Comparison of ENCODE assay signal across 9 mouse cellular contexts in genomic region chr2:91949411-91950274, GRCm38 (mm10). TPM values are rescaled to one million over a fixed set of nuclear protein-coding genes. Genes with fewer than 3 reads are reported as not detected.
DNase-seq lines count a peak whose midpoint lies in the region; ATAC-seq and TF ChIP-seq lines count a peak whose summit lies in the region.
"Had no signal": no experiment of that assay in that cellular context is flagged by ENCODE, and none has a peak within 500 bp of the region (broad histone marks: within the 10 kb centered on the region; RNA-seq: fewer than 3 reads in every experiment).

No protein-coding gene starts in this region.

- WGBS in hindbrain, postnatal 0 days = 58% methylated on average over 17 of the region's 17 CpGs
- 14% methylated on average over 17 of the region's 17 CpGs for WGBS in liver, embryonic 12.5 days (ENCODE audit: insufficient replicate concordance)
- WGBS in neural tube, embryonic 14.5 days = 67% methylated on average over 16 of the region's 17 CpGs

- peak overlapping the region; percentile 37 for H3K9ac ChIP-seq in hindbrain, postnatal 0 days (replicated peaks; ENCODE audit: low read length)
- H3K9ac ChIP-seq in liver, embryonic 12.5 days = peak overlapping the region; percentile 88
- peak overlapping the region; percentile 32; the same call in 1 of the 2 replicates for H3K9ac ChIP-seq in neural tube, embryonic 14.5 days (replicated peaks; ENCODE audit: low read depth, low read length)

- H3K27ac ChIP-seq in hindbrain, postnatal 0 days = peak overlapping the region; percentile 74
- H3K27ac ChIP-seq in liver, embryonic 12.5 days = peak overlapping the region; percentile 94
- H3K27ac ChIP-seq in neural tube, embryonic 14.5 days (ENCODE audit: low read depth, low read length) = peak overlapping the region; percentile 69

- peaks cover 44% of the 10 kb centered on the region for H3K4me1 ChIP-seq in hindbrain, postnatal 0 days (ENCODE audit: insufficient read depth, low read length)
- peaks cover 98% of the 10 kb centered on the region for H3K4me1 ChIP-seq in liver, embryonic 12.5 days
- H3K4me1 ChIP-seq in neural tube, embryonic 14.5 days (ENCODE audit: control insufficient read depth, insufficient read depth, low read length) = peaks cover 25% of the 10 kb centered on the region

- H3K27me3 ChIP-seq in hindbrain, postnatal 0 days (ENCODE audit: insufficient read depth, low read length) = no peaks in the 10 kb centered on the region
- no peaks in the 10 kb centered on the region for H3K27me3 ChIP-seq in liver, embryonic 12.5 days (replicated peaks)
- no peaks in the 10 kb centered on the region for H3K27me3 ChIP-seq in neural tube, embryonic 14.5 days (ENCODE audit: control insufficient read depth, insufficient read depth, low read length)

- H3K9me3 ChIP-seq in hindbrain, postnatal 0 days (ENCODE audit: low read length) = no peaks in the 10 kb centered on the region
- H3K9me3 ChIP-seq in liver, embryonic 12.5 days (replicated peaks) = no peaks in the 10 kb centered on the region
- no peaks in the 10 kb centered on the region for H3K9me3 ChIP-seq in neural tube, embryonic 14.5 days (ENCODE audit: control insufficient read depth, low read length)

- H3K4me3 ChIP-seq in hindbrain, postnatal 0 days (ENCODE audit: low read length) = 0 out of 2 replicates have a peak overlapping the region, but pooled peaks have one; percentile 7
- H3K4me3 ChIP-seq in liver, embryonic 12.5 days = peak overlapping the region; percentile 63
- no peak overlapping the region for H3K4me3 ChIP-seq in neural tube, embryonic 14.5 days (ENCODE audit: low read depth, low read length)

- no peak for TF ChIP-seq CTCF in hindbrain, postnatal 0 days (IDR thresholded peaks at IDR 0.05; ENCODE audit: low read depth)

- no peaks in the 10 kb centered on the region for H3K36me3 ChIP-seq in hindbrain, postnatal 0 days (ENCODE audit: insufficient read depth, low read length)
- H3K36me3 ChIP-seq in liver, embryonic 12.5 days = peaks cover 20% of the 10 kb centered on the region
- no peaks in the 10 kb centered on the region for H3K36me3 ChIP-seq in neural tube, embryonic 14.5 days (ENCODE audit: control insufficient read depth, insufficient read depth, low read length)

- peak; percentile 23; the same call in 1 of the 2 replicates for ATAC-seq in cerebellum, adult (ENCODE audit: insufficient number of reproducible peaks, low FRiP score, low TSS enrichment)
- peak; percentile 14; the same call in 1 of the 2 replicates for ATAC-seq in hindbrain, postnatal 0 days
- ATAC-seq in liver, embryonic 12.5 days = peak; percentile 83
- peak; percentile 25; the same call in 1 of the 2 replicates for ATAC-seq in neural tube, embryonic 14.5 days (ENCODE audit: low read depth)

- peak overlapping the region; percentile 43 for H3K4me2 ChIP-seq in hindbrain, postnatal 0 days (ENCODE audit: low read depth, low read length)
- H3K4me2 ChIP-seq in liver, embryonic 12.5 days = peak overlapping the region; percentile 85
- H3K4me2 ChIP-seq in neural tube, embryonic 14.5 days (ENCODE audit: low read depth, low read length) = peak overlapping the region; percentile 30; the same call in 1 of the 2 replicates

- DNase-seq in cerebellum, postnatal 4 days (ENCODE audit: low spot score in 2 of 2) = no peak
- peak; percentile 80 for DNase-seq in cerebellum, adult 18-20 months
- peak; percentile 61 for DNase-seq in gastrocnemius, adult 18-20 months (ENCODE audit: low spot score)
- peak; percentile 71 for DNase-seq in hindbrain, postnatal 0 days (ENCODE audit: low spot score)
- DNase-seq in urinary bladder, postnatal 25 days (ENCODE audit: low spot score) = no peak

RNA-seq across cellular contexts. Expression of gene Gm9821, which starts 4.1 kb away (rescaled TPM):
- not detected for total RNA-seq in gastrocnemius, adult 18-20 months (2021)
- total RNA-seq in hindbrain, postnatal 0 days (2014; rRNA removed) = not detected in 2 replicates
- 0.08 TPM in 1 of 2 replicates, not detected in the other for polyA plus RNA-seq in hindbrain, postnatal 0 days (2015; fragmentation: Nextera tagmentation; extraction: Ambion mirVana)
- 2.3 and 2.5 TPM in 2 replicates for polyA plus RNA-seq in liver, embryonic 12.5 days (2016; fragmentation: Nextera tagmentation; extraction: Ambion mirVana)
- polyA plus RNA-seq in neural tube, embryonic 14.5 days (2014; fragmentation: Nextera tagmentation; extraction: Ambion mirVana) = 0.33 TPM in 2 replicates
- total RNA-seq: left cerebral cortex, postnatal 10 days had no signal

RNA-seq across cellular contexts. Expression of gene Mdk, which starts 17.5 kb away (rescaled TPM):
- 1 to 10 TPM in 1 of 2 experiments, under 1 TPM in 1; 0.82 to 1.7 TPM for total RNA-seq in gastrocnemius, adult 18-20 months (2021)
- 54.9 and 78.4 TPM in 2 replicates for total RNA-seq in hindbrain, postnatal 0 days (2014; rRNA removed)
- 167 and 171 TPM in 2 replicates for polyA plus RNA-seq in hindbrain, postnatal 0 days (2015; fragmentation: Nextera tagmentation; extraction: Ambion mirVana)
- 137 and 140 TPM in 2 replicates for polyA plus RNA-seq in liver, embryonic 12.5 days (2016; fragmentation: Nextera tagmentation; extraction: Ambion mirVana)
- 93.6 and 155 TPM in 2 replicates for polyA plus RNA-seq in neural tube, embryonic 14.5 days (2014; fragmentation: Nextera tagmentation; extraction: Ambion mirVana)

RNA-seq across cellular contexts. Expression of gene Chrm4, which starts 22.6 kb away (rescaled TPM):
- not detected for total RNA-seq in gastrocnemius, adult 18-20 months (2021)
- 3.3 and 4.4 TPM in 2 replicates for total RNA-seq in hindbrain, postnatal 0 days (2014; rRNA removed)
- 0.75 and 0.93 TPM in 2 replicates for polyA plus RNA-seq in hindbrain, postnatal 0 days (2015; fragmentation: Nextera tagmentation; extraction: Ambion mirVana)
- polyA plus RNA-seq in liver, embryonic 12.5 days (2016; fragmentation: Nextera tagmentation; extraction: Ambion mirVana) = 0.17 TPM in 1 of 2 replicates, not detected in the other
- 1.1 and 1.4 TPM in 2 replicates for polyA plus RNA-seq in neural tube, embryonic 14.5 days (2014; fragmentation: Nextera tagmentation; extraction: Ambion mirVana)

RNA-seq across cellular contexts. Expression of gene Dgkz, which starts 26.0 kb away (rescaled TPM):
- total RNA-seq in gastrocnemius, adult 18-20 months (2021) = 10 to 100 TPM; 29.0 to 32.7 TPM
- 150 and 163 TPM in 2 replicates for total RNA-seq in hindbrain, postnatal 0 days (2014; rRNA removed)
- 40.7 and 41.2 TPM in 2 replicates for polyA plus RNA-seq in hindbrain, postnatal 0 days (2015; fragmentation: Nextera tagmentation; extraction: Ambion mirVana)
- polyA plus RNA-seq in liver, embryonic 12.5 days (2016; fragmentation: Nextera tagmentation; extraction: Ambion mirVana) = 46.9 and 48.8 TPM in 2 replicates
- 36.7 and 51.1 TPM in 2 replicates for polyA plus RNA-seq in neural tube, embryonic 14.5 days (2014; fragmentation: Nextera tagmentation; extraction: Ambion mirVana)

Comparison
In these comparisons a context has a peak if more than half of its experiments do, and no peak if none do; other contexts are left out.
1. DNase-seq: peak in cerebellum, adult 18-20 months (2 of 2), gastrocnemius, adult 18-20 months (single experiment) and hindbrain, postnatal 0 days (single experiment); none in cerebellum, postnatal 4 days (0 of 2) and urinary bladder, postnatal 25 days (single experiment).
2. ATAC-seq: peak in every context shown above with its lines; median percentile 83 in liver, embryonic 12.5 days; 25 in neural tube, embryonic 14.5 days; 23 in cerebellum, adult; 14 in hindbrain, postnatal 0 days.
3. H3K4me2 ChIP-seq: peak in every context shown above with its lines; median percentile 85 in liver, embryonic 12.5 days; 43 in hindbrain, postnatal 0 days; 30 in neural tube, embryonic 14.5 days.
4. H3K9ac ChIP-seq: peak in every context shown above with its lines; median percentile 88 in liver, embryonic 12.5 days; 37 in hindbrain, postnatal 0 days; 32 in neural tube, embryonic 14.5 days.
5. Peak in every context shown above with its lines, with median percentiles within 50 percentile points of each other: H3K27ac ChIP-seq.